Mouse (Mus musculus) spleen, postnatal 0 days (tissue): ENCODE measurements around the gene H6pd. TPM values are rescaled to one million over a fixed set of nuclear protein-coding genes. Genes with fewer than 3 reads are reported as not detected.

Experiments
- polyA plus RNA-seq: library from polyadenylated mRNA; unstranded; fragments of >200 nt; fragmentation: Nextera tagmentation; extraction: Ambion mirVana; gene quantifications from 2 replicates; pipeline ENCODE4 v1.2.1, GENCODE M21; 2015

H6pd gene
- 7.3 and 8.2 TPM in 2 replicates for polyA plus RNA-seq

DNA sequence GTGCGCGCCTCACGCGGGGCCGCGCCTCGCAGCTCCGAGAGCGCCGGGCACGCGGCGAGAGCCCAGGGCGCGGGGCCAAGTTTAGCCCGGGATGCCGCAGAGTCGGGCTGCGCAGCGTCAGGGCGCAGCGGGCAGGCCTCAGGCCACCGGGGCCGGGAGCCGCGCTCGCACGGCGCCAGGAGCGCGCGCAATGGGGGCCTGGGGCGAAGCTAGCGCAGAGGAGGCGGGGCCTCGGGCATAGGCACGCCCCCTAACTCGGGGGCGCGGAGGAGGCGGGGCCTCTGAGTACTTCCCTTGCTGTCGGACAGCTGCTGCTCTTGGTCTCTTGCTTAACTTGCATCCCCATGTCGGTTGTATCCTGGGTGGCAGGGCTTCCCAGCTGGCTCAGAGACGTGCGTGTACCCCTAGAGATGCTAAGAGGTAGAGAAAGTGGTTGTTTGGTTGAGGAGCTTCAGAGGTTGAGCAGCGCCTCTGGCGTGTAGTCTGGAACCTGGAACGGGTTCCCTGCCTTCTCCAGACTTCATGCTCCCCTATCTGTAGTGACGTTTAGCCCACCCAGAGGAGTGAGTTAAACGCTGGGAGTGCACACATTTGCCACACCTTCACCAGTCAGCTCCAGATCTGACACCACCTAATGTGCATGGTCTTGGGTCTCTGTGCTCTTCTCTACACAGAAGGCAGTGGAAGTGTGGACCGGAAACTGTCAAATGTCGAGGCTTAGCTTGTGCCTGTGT lies at the start of gene H6pd:
Gene H6pd (minus strand): TSS at position 171 of the 734 bp plus-strand sequence.

DNA sequence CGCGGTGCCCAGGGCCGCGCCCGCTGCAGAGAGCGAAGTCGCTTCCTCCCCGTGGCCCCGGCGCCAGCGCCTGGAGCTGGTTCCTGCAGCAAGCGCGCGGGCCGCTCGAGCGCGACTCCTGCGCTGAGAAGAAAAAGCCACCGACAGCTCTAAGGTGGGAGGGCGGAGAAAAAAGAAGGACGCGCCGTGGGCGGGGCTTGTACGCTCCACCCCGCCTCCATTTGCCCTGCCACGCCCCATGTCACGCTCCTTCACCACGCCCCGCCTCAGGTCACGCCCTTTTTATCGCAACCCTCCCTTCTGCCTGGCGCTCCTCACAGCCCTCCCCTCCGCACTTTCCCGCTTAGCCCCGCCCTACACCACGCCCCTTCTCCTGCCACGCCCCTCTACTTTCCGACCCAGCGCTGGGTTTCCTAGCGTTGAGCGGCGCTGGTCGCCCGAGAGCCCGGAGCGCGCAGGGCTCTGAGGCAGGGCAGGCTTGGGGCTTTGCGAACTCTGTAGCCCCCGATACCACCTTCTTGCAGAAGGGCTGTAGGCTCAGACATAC lies 53.9 kb downstream of the H6pd start, which contains the start of gene Spsb1:
Gene Spsb1 (minus strand): TSS at position 151 of the 547 bp plus-strand sequence.

Other genes with a start within 250 kb of the H6pd start
- gene Slc25a33, start 234.7 kb downstream of the H6pd start, polyA plus RNA-seq = 3.9 and 4.9 TPM in 2 replicates
- gene Spsb1, start 54.0 kb downstream of the H6pd start, polyA plus RNA-seq = 5.7 and 6.3 TPM in 2 replicates
- 0.34 and 0.45 TPM in 2 replicates for gene Gpr157, start 78.3 kb upstream of the H6pd start, polyA plus RNA-seq
- 0.05 and 0.11 TPM in 2 replicates for gene Slc2a5, start 110.3 kb upstream of the H6pd start, polyA plus RNA-seq
- not detected in 2 replicates for gene Slc2a7, start 139.9 kb upstream of the H6pd start, polyA plus RNA-seq
- not detected in 2 replicates for gene Car6, start 192.3 kb upstream of the H6pd start, polyA plus RNA-seq
- 427 and 446 TPM in 2 replicates for gene Eno1, start 227.7 kb upstream of the H6pd start, polyA plus RNA-seq